Mouse (Mus musculus) embryonic facial prominence, embryonic 14.5 days (tissue): ENCODE data around the gene Bud13. TPM values are rescaled to one million over a fixed set of nuclear protein-coding genes. Genes with fewer than 3 reads are reported as not detected.

Experiments
- ATAC-seq: fragments of 200-750 bp; cut with Nextera tagmentation; 2 replicates; pipeline ENCODE4 v1.8.0; 2017; ENCODE audit warnings: low read depth, moderate number of reproducible peaks, moderate TSS enrichment
- DNase-seq: peaks from one replicate; pipeline ENCODE4 v3.0.0-alpha.2; 2015; ENCODE audit warnings: low spot score
- H3K27ac ChIP-seq: fragments of 300-500 bp; sonication (generic); replicated peaks from 2 replicates; pipeline ENCODE4 v1.5.1; 2014; ENCODE audit warnings: low read depth, mild to moderate bottlenecking, low read length, moderate library complexity
- H3K27me3 ChIP-seq: fragments of 300-500 bp; sonication (generic); replicated peaks from 2 replicates; pipeline ENCODE4 v1.6.1; 2014; ENCODE audit warnings: low read length; ENCODE audit not compliant: control insufficient read depth, insufficient read depth
- H3K36me3 ChIP-seq: fragments of 300-500 bp; sonication (generic); 2 replicates; pipeline ENCODE4 v1.6.1; 2014; ENCODE audit warnings: low read length, mixed read lengths; ENCODE audit not compliant: control insufficient read depth, insufficient read depth
- H3K4me1 ChIP-seq: fragments of 300-500 bp; sonication (generic); 2 replicates; pipeline ENCODE4 v1.6.1; 2014; ENCODE audit warnings: antibody characterized with exemption, low read length; ENCODE audit not compliant: control insufficient read depth, insufficient read depth
- H3K4me2 ChIP-seq: fragments of 300-500 bp; sonication (generic); 2 replicates; pipeline ENCODE4 v1.6.1; 2014; ENCODE audit warnings: low read depth, mild to moderate bottlenecking, low read length, moderate library complexity, mixed read lengths
- H3K4me3 ChIP-seq: fragments of 300-500 bp; sonication (generic); 2 replicates; pipeline ENCODE4 v1.5.1; 2014; ENCODE audit warnings: low read depth, mild to moderate bottlenecking, low read length
- H3K9ac ChIP-seq: fragments of 300-500 bp; sonication (generic); 2 replicates; pipeline ENCODE4 v1.6.1; 2014; ENCODE audit warnings: low read depth, mild to moderate bottlenecking, low read length, moderate library complexity, mixed read lengths
- H3K9me3 ChIP-seq: fragments of 300-500 bp; sonication (generic); 2 replicates; pipeline ENCODE4 v1.6.1; 2016; ENCODE audit warnings: low read length; ENCODE audit not compliant: control insufficient read depth
- WGBS: fragments of 180-500 bp; shearing (Covaris S2); extraction: QIAGEN DNeasy Blood & Tissue Kit; methylation state at CpG from one replicate; pipeline ENCODE4 v1.1.7; 2014; 5-methylcytosine and 5-hydroxymethylcytosine counted together
- polyA plus RNA-seq: library from polyadenylated mRNA; unstranded; fragments of >200 nt; fragmentation: Nextera tagmentation; extraction: Ambion mirVana; gene quantifications from 2 replicates; pipeline ENCODE4 v1.2.1, GENCODE M21; 2014

The Bud13 gene
- 19.1 and 23.3 TPM in 2 replicates for polyA plus RNA-seq

DNA sequence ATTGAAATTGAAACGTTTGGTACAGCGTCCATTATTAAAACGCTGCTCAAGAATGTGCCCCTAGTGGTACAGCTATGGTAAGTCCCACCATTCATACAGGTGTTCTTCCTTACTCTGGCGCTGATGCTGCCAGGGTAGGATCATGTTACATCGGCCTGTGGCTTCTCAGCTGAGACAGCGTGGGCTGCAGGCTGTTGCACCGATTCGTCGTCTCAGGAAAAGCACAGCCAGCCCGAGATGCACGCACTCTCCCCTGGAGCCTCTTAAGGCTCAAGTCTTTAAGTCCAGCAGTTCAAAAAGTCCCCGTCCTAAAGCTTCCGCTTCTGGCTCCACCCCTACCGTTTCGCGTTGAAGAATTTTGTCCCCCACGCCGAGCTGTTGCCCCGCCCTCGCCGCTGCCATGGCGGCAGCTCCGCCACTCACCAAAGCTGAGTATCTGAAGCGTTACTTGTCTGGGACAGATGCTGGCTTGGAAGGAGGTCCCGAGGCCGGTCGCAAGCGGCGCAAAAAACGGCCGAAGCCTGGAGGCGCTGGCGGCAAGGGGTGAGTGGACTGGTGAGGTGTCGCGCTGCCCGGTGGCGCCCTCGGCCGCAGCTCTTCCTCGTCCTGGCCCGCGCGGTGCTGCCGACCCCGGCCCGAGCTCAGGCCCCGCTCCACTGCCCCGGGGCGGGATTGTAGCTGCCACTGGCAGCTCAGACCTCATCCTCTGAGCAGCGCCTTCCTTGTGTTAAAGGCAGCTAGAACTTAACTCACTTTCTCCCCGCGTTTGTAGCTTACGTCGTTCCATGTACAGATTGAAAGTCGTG lies at the start of gene Bud13:
TSS of gene Bud13 (plus strand) at position 378 of the 806 bp plus-strand sequence.
- H3K4me1 ChIP-seq: 0 out of 2 replicates have a peak, but pooled peaks cover 4% of the 10 kb centered on the region
- ATAC-seq: peak; percentile 92

DNA sequence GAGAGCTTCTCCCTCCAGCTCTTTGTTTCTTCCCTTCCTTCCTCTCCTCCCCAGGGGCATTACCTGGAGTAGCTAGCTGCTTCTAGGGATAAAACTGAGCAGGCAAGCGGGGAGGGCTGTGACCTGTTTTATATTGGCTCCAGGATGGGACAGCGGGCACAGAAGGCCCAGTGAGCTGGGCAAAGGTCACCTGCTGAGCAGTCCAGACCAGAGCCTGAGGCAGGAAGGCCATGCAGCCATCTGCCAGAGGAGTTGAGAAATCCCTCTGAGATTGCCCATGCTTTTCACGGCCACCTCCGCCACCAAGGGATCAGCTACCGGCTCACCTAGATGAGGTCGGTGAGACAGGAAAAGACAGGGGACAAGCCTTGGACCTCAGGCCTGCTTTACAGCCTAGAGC lies 47.6 kb upstream of the Bud13 start:
- no peak overlapping the region for H3K4me2 ChIP-seq
- DNase-seq: no peak
- no peaks in the 10 kb centered on the region for H3K9me3 ChIP-seq
- no peak overlapping the region for H3K27ac ChIP-seq
- H3K27me3 ChIP-seq: no peaks in the 10 kb centered on the region
- no peak for ATAC-seq
- WGBS: 85% methylated on average over 6 of the region's 6 CpGs
- no peak overlapping the region for H3K4me3 ChIP-seq
- H3K9ac ChIP-seq: no peak overlapping the region
- no peaks in the 10 kb centered on the region for H3K36me3 ChIP-seq
- no peaks in the 10 kb centered on the region for H3K4me1 ChIP-seq

More for the DNA sequence above, at the start of gene Bud13:
- peak; percentile 95 for DNase-seq
- under 1% methylated on average over 54 of the region's 55 CpGs for WGBS
- Histone ChIP-seq H3K27ac (peak within 1 kb of the TSS; percentile 82), H3K4me3 (peak within 1 kb of the TSS; percentile 92), H3K4me2 (peak within 1 kb of the TSS; percentile 52), H3K9ac (peak within 1 kb of the TSS; percentile 92), H3K27me3 (no peaks in the 10 kb centered on the region), H3K9me3 (no peaks in the 10 kb centered on the region), H3K36me3 (peaks cover 57% of the 10 kb centered on the region)

DNA sequence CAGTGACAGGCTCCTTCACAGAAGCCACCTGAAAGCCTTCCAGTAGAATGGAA lies 47.4 kb upstream of the Bud13 start, which contains the start of gene Apoc3:
TSS of gene Apoc3 (minus strand) at position 41 of the 53 bp plus-strand sequence.
- Histone ChIP-seq H3K27me3 (no peaks in the 10 kb centered on the region), H3K4me3 (no peak within 1 kb of the TSS), H3K36me3 (no peaks in the 10 kb centered on the region), H3K27ac (no peak within 1 kb of the TSS), H3K9me3 (no peaks in the 10 kb centered on the region), H3K4me2 (no peak within 1 kb of the TSS), H3K9ac (no peak within 1 kb of the TSS), H3K4me1 (no peaks in the 10 kb centered on the region)
- ATAC-seq (no peak), DNase-seq (no peak)

DNA sequence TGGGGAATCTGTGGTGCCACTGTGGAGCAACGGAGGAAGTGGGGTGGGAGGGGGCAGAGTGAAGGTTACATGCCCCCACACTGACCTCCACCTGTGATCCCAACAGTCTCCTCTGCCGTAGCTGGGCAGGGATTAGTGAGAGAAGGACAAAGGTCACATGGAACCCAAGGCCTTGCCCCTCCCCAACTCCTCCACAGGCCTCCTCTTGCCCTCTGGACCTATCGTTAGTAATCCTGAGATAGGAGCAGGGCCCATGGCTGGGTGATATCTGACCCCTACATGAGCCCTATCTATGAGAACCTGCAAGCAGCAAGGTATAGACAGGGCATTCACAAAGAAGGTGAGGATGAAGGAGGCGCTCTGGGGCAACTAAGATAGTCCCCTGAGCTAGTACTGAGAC lies 47.2 kb upstream of the Bud13 start:
- WGBS: 55% methylated on average over 4 of the region's 4 CpGs
- no peak overlapping the region for H3K9ac ChIP-seq
- ATAC-seq (no peak), DNase-seq (no peak)
- no peak overlapping the region for H3K4me3 ChIP-seq
- no peaks in the 10 kb centered on the region for H3K27me3 ChIP-seq
- H3K27ac ChIP-seq: no peak overlapping the region
- no peak overlapping the region for H3K4me2 ChIP-seq
- no peaks in the 10 kb centered on the region for H3K4me1 ChIP-seq
- no peaks in the 10 kb centered on the region for H3K9me3 ChIP-seq
- H3K36me3 ChIP-seq: no peaks in the 10 kb centered on the region

DNA sequence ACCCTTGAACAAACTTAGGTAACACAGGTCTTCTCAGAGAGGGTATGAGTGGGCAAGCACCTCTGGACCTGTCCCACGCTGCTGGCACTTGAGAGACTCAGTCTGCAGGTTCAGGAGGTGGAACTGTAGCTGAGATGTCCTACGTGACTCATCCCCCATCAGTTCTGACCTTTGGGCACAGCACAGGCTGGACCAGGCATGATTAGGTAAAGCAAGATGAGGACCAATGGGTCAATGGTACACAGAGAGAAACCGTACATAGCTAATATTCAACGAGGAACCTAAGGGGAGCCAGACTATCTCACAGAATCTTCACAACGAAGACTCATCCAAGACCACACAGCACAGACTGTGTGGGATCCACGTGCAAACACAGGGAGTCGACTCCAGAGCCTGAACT lies 44.0 kb upstream of the Bud13 start:
- 90% methylated on average over 7 of the region's 7 CpGs for WGBS
- no peaks in the 10 kb centered on the region for H3K27me3 ChIP-seq
- no peak overlapping the region for H3K27ac ChIP-seq
- H3K4me3 ChIP-seq: no peak overlapping the region
- no peak for DNase-seq
- H3K36me3 ChIP-seq: no peaks in the 10 kb centered on the region
- ATAC-seq: no peak
- no peaks in the 10 kb centered on the region for H3K9me3 ChIP-seq
- no peak overlapping the region for H3K4me2 ChIP-seq
- H3K4me1 ChIP-seq: no peaks in the 10 kb centered on the region
- no peak overlapping the region for H3K9ac ChIP-seq

DNA sequence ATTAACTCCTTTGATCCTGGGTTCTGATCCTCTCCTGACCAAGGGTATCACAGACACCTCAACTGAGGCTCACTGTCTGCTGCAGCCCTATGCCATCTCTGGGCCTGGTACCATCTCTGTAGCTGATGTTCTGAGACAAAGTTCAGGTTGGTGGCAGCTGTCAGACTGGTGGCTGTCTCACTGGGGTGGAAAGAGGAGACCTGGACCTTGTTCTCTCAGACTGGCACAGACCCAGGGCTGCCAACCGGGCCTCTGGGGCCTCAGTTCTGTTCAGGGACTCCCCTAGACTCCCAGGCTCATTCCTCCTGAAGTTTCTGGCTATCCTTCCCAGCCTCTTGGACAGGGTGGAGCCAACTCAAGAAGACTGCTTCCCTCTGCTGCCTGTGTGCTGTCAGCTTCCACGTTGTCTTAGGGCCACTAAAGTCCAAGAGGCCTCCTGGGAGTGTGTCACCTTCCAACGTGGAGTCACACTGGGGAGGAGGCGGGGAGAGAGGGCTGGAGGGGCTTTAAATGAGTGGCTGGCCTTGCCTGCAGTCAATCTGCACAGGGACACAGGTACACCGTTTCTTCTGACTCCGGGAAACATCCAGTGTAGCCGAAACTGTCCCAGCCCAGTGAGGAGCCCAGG lies 42.2 kb upstream of the Bud13 start, which contains the start of gene Apoa4:
TSS of gene Apoa4 (plus strand) at position 171 of the 628 bp plus-strand sequence.
- Histone ChIP-seq H3K4me1 (no peaks in the 10 kb centered on the region), H3K4me3 (no peak within 1 kb of the TSS), H3K9me3 (no peaks in the 10 kb centered on the region), H3K9ac (no peak within 1 kb of the TSS), H3K4me2 (no peak within 1 kb of the TSS), H3K27ac (no peak within 1 kb of the TSS), H3K36me3 (no peaks in the 10 kb centered on the region), H3K27me3 (no peaks in the 10 kb centered on the region)
- ATAC-seq (no peak), DNase-seq (no peak)
- 67% methylated on average over 6 of the region's 7 CpGs for WGBS

DNA sequence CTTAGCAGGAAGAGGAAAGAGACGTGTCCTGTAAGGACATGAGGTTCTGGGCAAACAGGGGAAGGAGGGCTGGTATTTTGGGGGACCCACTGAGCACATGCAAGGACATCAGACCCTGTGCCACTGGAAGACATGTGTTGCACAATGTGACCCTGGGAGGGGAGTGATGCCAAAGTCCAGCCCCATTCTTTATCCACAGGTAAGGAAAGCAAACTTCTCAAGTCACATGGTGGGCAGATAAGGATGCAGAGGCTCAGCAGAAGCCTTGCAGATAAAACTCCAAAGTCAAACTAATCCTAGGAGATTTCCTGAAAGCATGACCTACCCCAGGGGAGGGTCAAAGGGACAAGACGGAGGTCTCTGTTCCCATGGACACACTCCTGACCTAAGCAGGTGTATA lies 41.0 kb upstream of the Bud13 start:
- DNase-seq (no peak), ATAC-seq (no peak)
- Histone ChIP-seq H3K4me3 (no peak overlapping the region), H3K27ac (no peak overlapping the region), H3K9ac (no peak overlapping the region), H3K4me2 (no peak overlapping the region), H3K9me3 (no peaks in the 10 kb centered on the region), H3K27me3 (no peaks in the 10 kb centered on the region), H3K4me1 (no peaks in the 10 kb centered on the region), H3K36me3 (no peaks in the 10 kb centered on the region)
- WGBS: 80% methylated on average over 2 of the region's 2 CpGs

DNA sequence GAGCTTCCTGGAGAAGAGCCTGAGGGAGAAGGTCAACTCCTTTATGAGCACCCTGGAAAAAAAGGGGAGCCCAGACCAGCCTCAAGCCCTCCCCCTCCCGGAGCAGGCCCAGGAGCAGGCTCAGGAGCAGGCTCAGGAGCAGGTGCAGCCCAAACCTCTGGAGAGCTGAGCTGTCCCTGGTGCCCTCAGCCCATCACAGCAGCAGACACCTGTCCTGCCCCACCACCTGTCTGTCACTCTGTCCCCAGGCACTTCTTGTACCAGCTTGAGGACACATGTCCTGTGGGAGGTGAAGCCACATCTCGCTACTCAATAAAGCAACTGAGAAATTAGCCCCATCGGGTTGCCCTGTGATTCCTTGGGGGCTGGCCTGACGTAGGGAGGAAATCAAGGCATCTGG lies 39.7 kb upstream of the Bud13 start:
- Histone ChIP-seq H3K4me1 (no peaks in the 10 kb centered on the region), H3K4me2 (no peak overlapping the region), H3K9me3 (no peaks in the 10 kb centered on the region), H3K4me3 (no peak overlapping the region), H3K36me3 (no peaks in the 10 kb centered on the region), H3K9ac (no peak overlapping the region), H3K27ac (no peak overlapping the region), H3K27me3 (no peaks in the 10 kb centered on the region)
- ATAC-seq (peak; percentile 60; the same call in 1 of the 2 replicates), DNase-seq (peak; percentile 13)
- 59% methylated on average over 4 of the region's 4 CpGs for WGBS

DNA sequence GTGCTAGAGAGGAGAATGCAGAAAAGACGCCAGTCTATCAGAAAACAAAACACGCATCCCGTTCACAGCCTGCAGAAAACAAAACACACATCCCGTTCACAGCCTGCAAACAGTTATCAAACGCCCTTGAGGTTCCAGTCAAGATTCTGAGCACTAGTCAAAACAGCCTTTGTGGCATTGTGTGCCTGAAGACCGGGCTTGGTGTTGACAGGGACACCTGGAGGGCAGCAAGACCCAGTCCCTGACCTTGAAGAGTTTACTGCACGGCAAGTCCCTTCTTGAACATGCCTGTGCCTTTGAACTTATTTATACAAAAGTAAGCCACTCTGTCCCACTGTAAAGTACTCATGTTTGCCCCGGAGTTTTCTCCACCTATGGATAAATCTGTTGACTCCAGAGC lies 39.2 kb upstream of the Bud13 start:
- no peak overlapping the region for H3K27ac ChIP-seq
- no peaks in the 10 kb centered on the region for H3K27me3 ChIP-seq
- H3K36me3 ChIP-seq: no peaks in the 10 kb centered on the region
- 39% methylated on average over 8 of the region's 8 CpGs for WGBS
- H3K4me3 ChIP-seq: no peak overlapping the region
- no peak for DNase-seq
- no peak for ATAC-seq
- H3K9me3 ChIP-seq: no peaks in the 10 kb centered on the region
- no peak overlapping the region for H3K9ac ChIP-seq
- H3K4me2 ChIP-seq: no peak overlapping the region
- no peaks in the 10 kb centered on the region for H3K4me1 ChIP-seq
